Mouse (Mus musculus) heart, postnatal 4 days (tissue): ENCODE results near the gene Nt5dc1. TPM values are rescaled to one million over a fixed set of nuclear protein-coding genes. Genes with fewer than 3 reads are reported as not detected.

Experiments used
- total RNA-seq, 2 experiments: library from RNA; stranded (reverse); gene quantifications; 2 replicates each; pipeline ENCODE4 v1.2.3; 2021

Nt5dc1 gene
- total RNA-seq, 2 experiments from 2014 or later, result 10.4 to 11.1 TPM

Other genes with a start within 250 kb of the Nt5dc1 start
- gene Dse, start 210.8 kb downstream of the Nt5dc1 start, total RNA-seq, result 10 to 100 TPM; 10.3 to 10.6 TPM
- 10 to 100 TPM; 48.3 to 50.0 TPM for gene Tspyl1, start 136.4 kb downstream of the Nt5dc1 start, total RNA-seq
- 10 to 100 TPM; 17.7 to 18.9 TPM for gene Tspyl4, start 121.1 kb downstream of the Nt5dc1 start, total RNA-seq
- not detected for gene Col10a1, start 28.6 kb downstream of the Nt5dc1 start, total RNA-seq
- 1 to 10 TPM; 4.2 to 5.6 TPM for gene Frk, start 64.8 kb upstream of the Nt5dc1 start, total RNA-seq